Mouse (Mus musculus) heart, adult 9 months (tissue): Measurements from ENCODE around the gene Olfr352.

Source experiments
- DNase-seq, 2 experiments: peaks; one replicate each; pipeline ENCODE4 v3.0.0; 2022; ENCODE audit warnings: low spot score in 2 of 2

Gene Olfr352

GRCm38 (mm10) chr2:36868160-36868559 lies at the start of gene Olfr352:
Olfr352 (plus strand) TSS chr2:36868460.
- no peak for DNase-seq

GRCm38 (mm10) chr2:36846010-36846409 lies 22.2 kb upstream of the Olfr352 start, which contains the start of gene Olfr350:
Olfr350 (plus strand) TSS chr2:36846310.
- DNase-seq: no peak

- no peak for DNase-seq
Observed at GRCm38 (mm10) chr2:36862560-36862959, 5.7 kb upstream of the Olfr352 start, which contains the start of gene Olfr351. Olfr351 (minus strand) TSS chr2:36862660.

GRCm38 (mm10) chr2:36892836-36893235 lies 24.6 kb downstream of the Olfr352 start, which contains the start of gene Olfr353:
Olfr353 (minus strand) TSS chr2:36892936.
- no peak for DNase-seq

GRCm38 (mm10) chr2:36897114-36897513 lies 28.9 kb downstream of the Olfr352 start:
- no peak for DNase-seq

- no peak for DNase-seq
Observed at GRCm38 (mm10) chr2:36905380-36905779, 37.1 kb downstream of the Olfr352 start, which contains the start of gene Olfr354. Olfr354 (plus strand) TSS chr2:36905680.
